8 mouse cellular contexts compared by ENCODE assay signal in genomic region chr11:48871201-48871772, GRCm38 (mm10). TPM values are rescaled to one million over a fixed set of nuclear protein-coding genes. Genes with fewer than 3 reads are reported as not detected.
A peak's percentile ranks its signal among the peaks of the same experiment; 100 is the strongest.
DNase-seq lines count a peak whose midpoint lies in the region; ATAC-seq and TF ChIP-seq lines count a peak whose summit lies in the region.

TSS of gene Irgm1 (minus strand) at chr11:48871683.

- H3K27ac ChIP-seq in hindbrain, embryonic 15.5 days (replicated peaks), result peak within 1 kb of the TSS; percentile 22
- peak within 1 kb of the TSS; percentile 39; the same call in 1 of the 2 replicates for H3K27ac ChIP-seq in limb, embryonic 14.5 days (replicated peaks; ENCODE audit: low read depth, low read length)
- H3K27ac ChIP-seq in midbrain, embryonic 14.5 days (replicated peaks; ENCODE audit: low read depth, low read length), result no peak within 1 kb of the TSS
- peak within 1 kb of the TSS; percentile 79; the same call in 1 of the 2 replicates for H3K27ac ChIP-seq in stomach, embryonic 14.5 days (ENCODE audit: low read length)

- peak within 1 kb of the TSS; percentile 43 for H3K4me3 ChIP-seq in hindbrain, embryonic 15.5 days
- H3K4me3 ChIP-seq in limb, embryonic 14.5 days (replicated peaks; ENCODE audit: low read length), result peak within 1 kb of the TSS; percentile 36
- peak within 1 kb of the TSS; percentile 33 for H3K4me3 ChIP-seq in midbrain, embryonic 14.5 days (replicated peaks; ENCODE audit: low read depth, low read length)
- H3K4me3 ChIP-seq in stomach, embryonic 14.5 days (ENCODE audit: low read depth, low read length), result peak within 1 kb of the TSS; percentile 43

- H3K4me1 ChIP-seq in hindbrain, embryonic 15.5 days (replicated peaks), result peaks cover 18% of the 10 kb centered on the region
- H3K4me1 ChIP-seq in limb, embryonic 14.5 days (ENCODE audit: control insufficient read depth, insufficient read depth, low read length), result no peaks in the 10 kb centered on the region
- no peaks in the 10 kb centered on the region for H3K4me1 ChIP-seq in midbrain, embryonic 14.5 days (ENCODE audit: control insufficient read depth, insufficient read depth, low read length)
- H3K4me1 ChIP-seq in stomach, embryonic 14.5 days (ENCODE audit: control insufficient read depth, insufficient read depth, low read length), result peaks cover 14% of the 10 kb centered on the region

- no peak for TF ChIP-seq POLR2A in limb, embryonic 14.5 days (IDR thresholded peaks at IDR 0.05; ENCODE audit: borderline replicate concordance, extremely low read depth, insufficient read depth, insufficient read length)

- ATAC-seq in hindbrain, embryonic 15.5 days (ENCODE audit: low FRiP score, low read depth), result peak; percentile 67
- ATAC-seq in limb, embryonic 14.5 days (ENCODE audit: low FRiP score, low read depth), result peak; percentile 42
- peak; percentile 49 for ATAC-seq in midbrain, embryonic 14.5 days (ENCODE audit: low FRiP score, low TSS enrichment)
- ATAC-seq in stomach, embryonic 14.5 days (ENCODE audit: insufficient number of reproducible peaks, insufficient read depth, low FRiP score, low read depth), result peak; percentile 33

- H3K4me2 ChIP-seq in hindbrain, embryonic 15.5 days, result peak within 1 kb of the TSS; percentile 74
- H3K4me2 ChIP-seq in limb, embryonic 14.5 days (replicated peaks; ENCODE audit: low read depth, low read length, severe bottlenecking), result peak within 1 kb of the TSS; percentile 57
- H3K4me2 ChIP-seq in midbrain, embryonic 14.5 days (ENCODE audit: low read length), result peak within 1 kb of the TSS; percentile 62
- peak within 1 kb of the TSS; percentile 47 for H3K4me2 ChIP-seq in stomach, embryonic 14.5 days (replicated peaks; ENCODE audit: low read depth, low read length)

- H3K36me3 ChIP-seq in hindbrain, embryonic 15.5 days, result no peaks in the 10 kb centered on the region
- H3K36me3 ChIP-seq in limb, embryonic 14.5 days (ENCODE audit: control insufficient read depth, insufficient read depth, low read length), result no peaks in the 10 kb centered on the region
- no peaks in the 10 kb centered on the region for H3K36me3 ChIP-seq in midbrain, embryonic 14.5 days (ENCODE audit: control insufficient read depth, insufficient read depth, low read length)
- H3K36me3 ChIP-seq in stomach, embryonic 14.5 days (ENCODE audit: control insufficient read depth, insufficient read depth, low read length), result no peaks in the 10 kb centered on the region

- under 1% methylated on average over 19 of the region's 19 CpGs for WGBS in hindbrain, embryonic 15.5 days
- under 1% methylated on average over 19 of the region's 19 CpGs for WGBS in limb, embryonic 14.5 days
- 1% methylated on average over 19 of the region's 19 CpGs for WGBS in midbrain, embryonic 14.5 days
- WGBS in stomach, embryonic 14.5 days, result 2% methylated on average over 19 of the region's 19 CpGs

- H3K9me3 ChIP-seq in hindbrain, embryonic 15.5 days, result no peaks in the 10 kb centered on the region
- H3K9me3 ChIP-seq in limb, embryonic 14.5 days (ENCODE audit: control insufficient read depth, low read length), result no peaks in the 10 kb centered on the region
- no peaks in the 10 kb centered on the region for H3K9me3 ChIP-seq in midbrain, embryonic 14.5 days (ENCODE audit: control insufficient read depth, low read length)
- no peaks in the 10 kb centered on the region for H3K9me3 ChIP-seq in stomach, embryonic 14.5 days (ENCODE audit: control insufficient read depth, low read depth, low read length)

- H3K9ac ChIP-seq in hindbrain, embryonic 15.5 days, result peak within 1 kb of the TSS; percentile 37
- H3K9ac ChIP-seq in limb, embryonic 14.5 days (ENCODE audit: low read depth, low read length, severe bottlenecking), result peak within 1 kb of the TSS; percentile 48
- H3K9ac ChIP-seq in midbrain, embryonic 14.5 days (replicated peaks; ENCODE audit: low read length), result no peak within 1 kb of the TSS; the same call in 1 of the 2 replicates
- H3K9ac ChIP-seq in stomach, embryonic 14.5 days (replicated peaks; ENCODE audit: low read depth, low read length), result peak within 1 kb of the TSS; percentile 41

- peak; percentile 26 for DNase-seq in right cerebral cortex, adult 18-20 months
- no peak for DNase-seq in right cerebral cortex, postnatal 25 days
- peak; percentile 50 to 75 for DNase-seq in cerebellum, postnatal 14 days
- peak; percentile 54 to 56 for DNase-seq in gastrocnemius, adult 8-10 months (ENCODE audit: low spot score in 2 of 2)
- DNase-seq in limb, embryonic 14.5 days (ENCODE audit: low spot score), result peak; percentile 52
- peak; percentile 63 for DNase-seq in midbrain, embryonic 14.5 days

- H3K27me3 ChIP-seq in hindbrain, embryonic 15.5 days, result no peaks in the 10 kb centered on the region
- no peaks in the 10 kb centered on the region for H3K27me3 ChIP-seq in limb, embryonic 14.5 days (ENCODE audit: control insufficient read depth, insufficient read depth, low read length)
- H3K27me3 ChIP-seq in midbrain, embryonic 14.5 days (ENCODE audit: control insufficient read depth, insufficient read depth, low read length), result no peaks in the 10 kb centered on the region
- no peaks in the 10 kb centered on the region for H3K27me3 ChIP-seq in stomach, embryonic 14.5 days (ENCODE audit: control insufficient read depth, insufficient read depth, low read length)

RNA-seq across cellular contexts. Expression of gene Irgm1, which starts in this region (rescaled TPM):
- 10 to 100 TPM; 12.0 to 13.7 (median 12.9) TPM for total RNA-seq in gastrocnemius, adult 8-10 months (2022)
- polyA plus RNA-seq in hindbrain, embryonic 15.5 days (2015; fragmentation: Nextera tagmentation; extraction: Ambion mirVana), result 3.5 and 5.2 TPM in 2 replicates
- polyA plus RNA-seq in limb, embryonic 14.5 days (2012; rRNA removed), result 3.7 and 4.1 TPM in 2 replicates
- polyA plus RNA-seq in limb, embryonic 14.5 days (2014; fragmentation: Nextera tagmentation; extraction: Ambion mirVana), result 4.5 and 5.5 TPM in 2 replicates
- 1.4 and 5.0 TPM in 2 replicates for polyA plus RNA-seq in midbrain, embryonic 14.5 days (2014; fragmentation: Nextera tagmentation; extraction: Ambion mirVana)
- 12.9 and 13.2 TPM in 2 replicates for polyA plus RNA-seq in stomach, embryonic 14.5 days (2014; fragmentation: Nextera tagmentation; extraction: Ambion mirVana)
